Mouse (Mus musculus) embryo, embryonic 10 days (tissue): Measurements from ENCODE around the gene Nat8.
"Not testable (repeated sequence)": the region's sequence is repeated elsewhere in the genome, so short reads cannot be mapped to it uniquely, and the experiment has no call there.

Source experiments
- DNase-seq: peaks from one replicate; pipeline ENCODE4 v3.0.0-alpha.2; 2015; ENCODE audit warnings: low spot score

Gene Nat8

DNA sequence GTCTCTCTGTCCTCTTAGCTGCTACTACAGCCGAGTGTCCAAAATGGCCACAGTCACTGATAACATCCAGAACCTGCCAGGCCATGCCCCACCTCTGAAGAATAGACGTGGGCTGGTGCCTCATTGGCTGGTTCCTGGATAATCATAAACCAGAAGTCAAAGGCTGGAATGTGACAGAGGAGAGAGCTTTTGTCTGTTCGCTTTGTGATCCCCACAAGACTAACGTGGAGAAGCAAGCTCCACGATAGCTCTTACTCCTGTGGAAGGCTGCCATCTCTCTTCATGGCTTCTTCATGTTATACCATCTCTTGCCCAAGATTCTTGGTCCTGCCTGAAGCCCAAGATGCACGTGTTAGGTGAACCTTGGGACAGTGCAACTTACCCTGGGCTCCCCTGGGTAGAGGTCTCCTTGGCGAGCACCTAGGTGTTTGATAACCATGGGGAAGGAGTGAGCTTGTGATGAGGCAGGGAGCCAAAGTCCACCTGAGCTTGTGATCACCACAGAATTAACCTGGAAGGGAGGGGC lies at the start of gene Nat8:
Gene Nat8 (minus strand): TSS at position 287 of the 526 bp plus-strand sequence.
- no peak for DNase-seq

DNA sequence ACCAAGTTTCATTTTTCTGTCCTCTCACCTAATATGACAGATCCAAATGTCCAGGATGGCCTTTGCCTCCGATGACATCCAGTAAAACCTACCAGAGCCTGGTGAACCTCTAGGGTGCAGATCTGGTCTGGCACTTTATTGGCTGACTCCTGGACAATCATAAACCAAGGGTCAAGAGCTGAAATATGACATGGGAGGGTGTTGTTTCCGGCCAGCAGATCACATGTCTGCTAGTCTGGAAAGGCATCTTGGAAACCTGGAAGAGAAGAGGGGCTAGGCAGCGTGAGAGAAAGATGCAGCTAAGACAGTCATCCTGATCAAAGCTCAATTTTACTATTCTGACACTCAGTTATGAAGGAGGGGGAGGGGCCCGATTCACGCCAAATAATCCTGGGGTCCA lies 37.1 kb upstream of the Nat8 start, which contains the start of gene Nat8f2:
Gene Nat8f2 (minus strand): TSS at position 153 of the 400 bp plus-strand sequence.
- not testable (repeated sequence) for DNase-seq

DNA sequence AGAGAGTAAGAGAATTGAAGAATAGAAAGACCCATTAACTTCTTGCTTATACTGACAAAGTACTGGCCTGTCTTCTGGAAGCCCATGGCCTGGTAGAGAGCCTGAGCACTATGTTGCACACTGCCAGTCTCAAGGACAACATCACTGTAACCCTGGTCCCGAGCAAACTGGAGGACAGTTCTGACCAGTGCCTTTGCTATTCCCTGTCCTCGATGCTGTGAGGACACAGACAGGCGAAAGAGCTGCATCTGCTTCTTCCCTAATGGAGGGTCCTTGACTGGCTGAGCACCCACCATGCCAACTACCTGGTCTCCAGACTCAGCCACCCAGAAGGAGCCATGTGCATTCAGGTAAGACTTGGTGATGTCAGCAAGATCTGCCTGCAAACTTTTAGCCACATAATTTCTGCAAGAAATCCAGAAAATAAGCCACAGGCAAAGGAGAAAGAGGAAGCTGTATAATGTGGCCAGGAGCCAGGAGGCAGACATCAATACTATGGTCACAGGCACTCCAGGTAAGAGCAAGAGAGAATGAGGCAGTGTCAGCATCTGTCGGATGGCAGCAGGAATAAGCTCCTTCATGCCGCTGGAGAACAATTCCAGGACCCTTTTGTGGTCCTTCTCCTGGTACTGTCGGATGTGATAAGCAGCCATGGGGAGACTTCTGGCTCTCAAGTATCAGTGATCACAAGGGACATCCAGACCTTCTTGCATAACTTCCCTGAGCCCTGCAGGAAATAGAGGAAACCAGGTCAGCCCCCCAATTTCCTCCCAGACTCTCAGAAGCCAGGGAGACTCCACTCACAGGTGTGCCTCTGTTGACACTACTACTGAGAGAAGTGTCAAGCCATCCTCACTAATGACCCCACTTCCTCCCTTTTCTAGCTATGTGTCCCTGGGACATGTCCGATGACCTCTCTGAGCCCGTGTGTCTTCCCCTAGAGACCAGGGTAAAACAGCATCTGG lies 36.1 kb upstream of the Nat8 start:
- no peak for DNase-seq

DNA sequence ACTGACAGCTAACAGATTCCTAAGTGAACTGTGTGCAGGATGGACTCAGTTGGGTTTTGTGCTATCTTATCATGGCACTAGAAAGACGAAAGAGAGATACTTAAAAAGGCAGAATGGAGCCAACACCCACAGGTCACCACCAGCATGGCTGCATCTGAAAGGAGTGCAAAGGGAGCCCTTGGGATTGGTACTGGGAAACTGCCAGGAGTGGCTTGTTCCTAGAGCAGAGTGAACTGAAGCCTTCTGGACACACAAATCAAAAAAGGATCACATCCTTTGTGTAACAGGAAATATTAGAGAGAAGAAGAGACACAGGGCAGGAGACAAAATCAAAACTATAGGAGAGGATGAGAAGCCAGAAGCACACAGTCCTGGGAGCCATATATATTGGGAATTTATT lies 35.1 kb upstream of the Nat8 start:
- DNase-seq: not testable (repeated sequence)

DNA sequence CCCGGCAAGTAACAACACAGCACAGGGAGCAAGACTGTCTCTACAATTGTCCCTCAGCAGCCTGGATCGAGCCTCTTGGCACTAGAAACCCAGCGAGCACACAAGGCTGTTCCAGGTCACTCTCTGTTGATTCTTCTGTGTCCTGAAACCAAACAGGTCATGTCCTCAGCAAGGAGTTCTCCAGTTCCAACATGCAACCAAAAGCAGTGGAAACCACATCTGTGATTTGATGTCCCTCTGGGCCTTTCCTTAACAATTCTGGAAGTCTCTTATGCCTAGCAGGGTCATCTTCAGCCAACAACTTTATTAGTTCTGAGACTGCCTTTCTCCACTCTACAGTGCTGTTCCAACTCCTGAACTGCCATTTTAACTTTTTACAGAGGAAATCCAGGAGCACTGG lies 34.3 kb upstream of the Nat8 start:
- not testable (repeated sequence) for DNase-seq

DNA sequence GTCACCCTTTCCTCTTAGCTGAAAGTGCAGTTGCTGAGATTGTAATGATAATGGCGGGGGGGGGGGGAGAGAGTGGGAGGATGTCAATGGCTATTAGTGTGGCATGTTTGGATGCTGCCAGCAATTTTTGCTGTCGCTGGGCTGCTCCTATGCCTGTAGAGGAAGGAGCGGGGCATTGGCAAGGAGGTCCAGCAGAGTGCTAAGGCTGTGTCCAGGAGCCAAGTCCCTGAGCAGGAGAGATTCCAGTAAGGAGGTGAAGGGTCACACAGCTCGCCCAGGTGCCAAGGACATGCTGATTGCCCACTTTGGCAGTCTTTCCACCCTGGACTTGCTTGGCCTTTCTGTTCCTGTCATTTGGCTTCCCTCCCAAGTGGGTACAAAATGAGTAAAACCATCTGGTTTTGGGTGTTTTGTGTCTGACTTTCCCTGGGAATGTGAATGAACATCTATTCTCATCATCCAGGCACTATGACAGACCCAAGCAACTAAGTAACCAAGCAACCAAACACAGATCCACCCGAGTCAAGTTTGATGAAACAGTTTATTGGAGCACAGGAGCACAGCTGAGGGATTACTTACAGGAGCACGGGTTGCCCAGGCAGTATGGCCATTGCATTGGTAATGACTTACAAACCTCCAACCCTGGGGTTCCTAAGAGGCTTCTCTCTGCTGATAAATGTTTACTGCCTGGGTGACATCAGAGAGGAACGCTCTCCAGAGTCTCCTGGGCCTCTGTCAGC lies 33.2 kb upstream of the Nat8 start:
- not testable (repeated sequence) for DNase-seq

DNA sequence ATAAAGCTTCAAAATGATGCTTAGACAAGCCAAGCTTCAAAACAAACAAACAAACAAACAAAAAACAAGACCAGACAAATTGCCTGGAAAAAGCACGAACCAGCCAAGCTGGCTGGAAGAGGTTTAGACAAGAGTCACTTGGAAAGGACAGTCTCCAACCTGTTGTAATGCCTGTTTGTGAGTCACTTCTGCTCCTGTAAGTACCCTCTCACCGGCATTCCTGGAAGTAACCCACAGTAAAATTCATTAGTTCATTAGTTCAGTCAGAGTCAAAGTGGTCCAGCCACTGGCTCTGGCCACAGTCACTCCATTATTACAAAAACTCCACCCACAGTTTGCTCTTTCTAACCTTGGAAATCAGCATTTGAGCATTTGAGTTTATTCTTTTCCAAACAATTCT lies 32.0 kb upstream of the Nat8 start:
- no peak for DNase-seq

DNA sequence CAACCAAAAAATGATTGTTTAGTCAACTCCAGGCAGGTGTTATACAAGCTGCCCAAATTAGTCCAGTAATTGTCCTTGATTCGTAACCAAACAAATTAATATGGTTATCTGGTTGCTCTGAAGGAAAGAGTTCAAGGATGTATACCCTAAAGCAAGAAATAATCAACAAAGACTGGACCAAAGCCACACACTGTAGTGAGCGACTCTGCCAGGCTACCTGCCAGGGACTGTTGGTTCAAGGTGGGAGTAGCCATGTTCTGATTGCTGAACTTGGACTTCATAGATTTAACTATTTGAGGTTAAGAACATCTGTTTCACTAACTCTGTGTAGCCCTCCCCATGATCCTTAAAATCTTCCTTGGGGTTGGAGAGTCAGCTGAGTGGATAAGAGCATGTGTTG lies 31.3 kb upstream of the Nat8 start:
- no peak for DNase-seq

DNA sequence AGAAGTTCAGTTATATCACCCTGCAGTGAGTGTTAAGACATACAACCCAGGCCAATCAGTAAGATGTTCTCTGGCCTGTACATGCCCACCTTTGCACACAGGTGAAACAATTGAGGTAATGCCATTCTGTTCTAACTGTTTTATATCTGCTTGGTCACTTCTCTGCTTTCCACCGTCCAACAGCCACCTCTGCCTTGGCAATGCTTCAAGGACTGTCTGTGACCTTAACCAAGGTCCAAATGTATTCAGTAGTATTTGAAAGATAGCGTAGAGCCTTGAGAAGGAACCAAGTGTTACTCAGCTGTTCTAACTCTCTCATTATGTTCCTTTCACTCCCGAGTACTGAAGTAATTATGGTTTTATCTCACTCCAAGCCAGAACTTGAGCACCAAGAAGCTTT lies 30.7 kb upstream of the Nat8 start:
- DNase-seq: no peak

DNA sequence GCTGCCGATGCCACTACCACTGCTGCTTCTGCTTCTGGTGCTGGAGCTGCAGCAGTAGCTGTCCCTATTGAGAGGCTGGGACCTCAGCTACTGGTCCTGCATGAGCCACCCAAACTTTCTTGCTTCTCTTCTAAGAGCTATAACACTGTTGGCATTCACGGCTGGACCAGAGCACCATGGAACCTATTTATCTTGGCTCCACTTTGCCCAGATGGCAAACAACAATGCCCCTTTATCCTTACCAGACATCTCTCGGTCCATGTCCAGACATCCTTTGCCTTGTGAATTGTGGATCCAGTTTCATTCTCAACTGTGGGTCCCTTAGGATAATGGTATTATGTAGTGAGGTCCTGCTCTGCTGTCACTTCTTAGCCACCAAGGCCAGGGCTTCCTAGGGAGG lies 29.4 kb upstream of the Nat8 start:
- no peak for DNase-seq

DNA sequence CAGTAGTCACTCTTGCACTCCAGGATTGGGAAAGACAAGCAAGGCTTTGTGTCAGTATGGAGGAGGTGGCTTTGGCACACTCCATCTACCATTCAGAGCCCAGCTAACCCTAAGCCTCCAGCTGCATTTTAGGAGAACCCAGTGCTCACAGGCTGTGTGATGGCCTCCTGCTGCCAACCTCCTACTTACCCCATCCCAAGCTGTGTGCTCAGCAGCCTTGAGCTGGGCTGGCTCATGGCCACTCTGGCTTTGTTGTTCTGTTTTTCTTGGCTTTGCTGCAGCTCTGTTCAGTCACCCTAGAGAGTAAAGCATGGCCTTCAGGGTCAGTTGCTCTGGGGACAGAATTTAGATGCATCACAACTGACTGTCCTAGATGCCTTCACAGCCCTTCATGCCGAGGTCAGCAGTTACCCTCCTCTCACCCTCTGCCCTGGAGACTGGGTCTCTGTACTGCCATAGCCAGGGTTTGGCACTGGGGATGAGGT lies 24.4 kb upstream of the Nat8 start:
- DNase-seq: peak; percentile 2

DNA sequence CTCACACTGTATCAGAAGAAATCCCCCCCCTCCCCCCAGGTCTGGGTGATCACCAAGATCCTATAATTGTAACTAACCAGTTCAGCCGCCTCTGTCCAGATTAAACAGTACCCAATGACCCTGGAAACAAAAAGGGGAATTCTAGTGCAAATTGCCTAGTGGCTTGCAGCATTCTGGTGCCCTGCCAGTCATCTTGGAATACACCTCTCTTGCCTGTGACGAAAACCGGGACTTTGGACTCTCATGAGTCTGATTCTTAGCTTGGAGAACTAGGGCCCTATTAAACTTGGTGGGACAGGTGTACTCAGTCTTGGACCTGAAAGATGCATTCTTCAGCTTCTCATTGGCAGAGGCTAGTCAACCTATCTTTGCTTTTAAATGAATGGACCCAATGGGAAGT lies 21.6 kb upstream of the Nat8 start:
- no peak for DNase-seq

DNA sequence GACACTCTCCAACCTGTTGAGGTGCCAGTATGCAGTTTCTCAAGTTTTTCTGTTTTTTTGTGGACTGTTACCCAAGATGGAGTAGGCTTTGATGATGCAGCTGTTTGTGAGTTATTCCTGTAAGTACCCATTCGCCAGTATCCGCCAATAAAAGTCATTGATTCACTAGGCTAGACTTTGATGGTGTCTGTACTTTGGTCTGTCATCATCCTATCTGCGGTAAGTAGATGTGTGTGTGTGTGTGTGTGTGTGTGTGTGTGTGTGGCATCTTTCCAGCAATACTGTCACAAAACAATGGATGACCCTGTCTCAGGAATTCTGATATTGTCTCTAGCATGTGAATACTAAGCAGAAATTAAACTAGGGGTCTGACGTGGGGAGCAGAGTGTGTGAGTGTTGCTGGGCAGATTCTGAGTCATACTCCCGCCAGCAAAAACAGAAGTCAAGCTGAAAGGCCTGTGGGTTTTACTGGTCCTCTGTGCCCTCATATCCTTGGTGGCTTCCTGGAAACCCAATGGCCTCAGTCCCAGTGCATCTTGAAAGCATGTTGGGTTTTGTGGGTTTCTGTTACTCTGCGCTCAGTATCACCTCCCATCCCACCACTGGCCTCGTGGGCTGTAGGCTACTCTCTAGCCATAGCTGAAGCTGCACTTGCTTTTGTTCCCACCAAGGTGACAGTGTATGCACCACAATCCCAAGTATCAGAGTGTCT lies 19.3 kb upstream of the Nat8 start:
- no peak for DNase-seq

DNA sequence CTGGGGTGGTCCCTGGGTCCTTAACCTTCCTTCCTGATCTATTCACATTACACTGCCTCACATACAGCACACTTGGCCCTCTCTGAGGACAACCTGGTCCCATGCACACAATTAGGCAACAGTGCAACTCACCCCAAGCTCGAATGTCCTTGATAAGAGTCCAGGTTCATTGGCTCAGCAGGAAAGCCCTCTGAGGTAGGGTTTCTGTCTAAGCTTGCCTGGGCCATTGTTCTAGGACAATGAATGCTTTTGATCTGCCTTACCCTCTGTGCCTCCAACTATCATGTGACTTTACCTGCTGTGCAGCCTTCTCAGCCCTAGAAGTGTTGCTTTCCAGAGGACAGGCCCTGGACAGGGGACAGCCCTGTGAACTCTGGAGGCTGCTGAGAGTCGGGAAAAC lies 17.4 kb upstream of the Nat8 start:
- DNase-seq: no peak

DNA sequence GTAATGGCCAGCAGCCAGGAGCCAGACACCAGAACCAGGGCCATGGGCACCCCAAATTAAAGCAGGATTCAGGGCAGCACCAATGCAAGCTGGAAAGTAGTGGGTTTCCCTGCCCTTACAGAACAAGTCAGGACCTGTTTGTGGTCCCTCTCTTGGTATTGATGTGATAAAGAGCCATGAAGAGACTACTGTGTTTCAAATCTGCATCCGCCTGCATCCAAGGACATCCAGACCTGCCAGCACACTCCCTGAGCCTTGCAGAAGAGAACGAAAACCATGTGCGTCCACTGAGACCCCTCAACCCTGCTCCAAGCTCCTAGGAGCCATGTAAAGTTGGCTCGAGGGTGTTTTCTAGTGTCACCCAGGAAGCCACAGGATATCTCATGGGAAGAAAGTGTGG lies 16.3 kb upstream of the Nat8 start:
- DNase-seq: no peak

DNA sequence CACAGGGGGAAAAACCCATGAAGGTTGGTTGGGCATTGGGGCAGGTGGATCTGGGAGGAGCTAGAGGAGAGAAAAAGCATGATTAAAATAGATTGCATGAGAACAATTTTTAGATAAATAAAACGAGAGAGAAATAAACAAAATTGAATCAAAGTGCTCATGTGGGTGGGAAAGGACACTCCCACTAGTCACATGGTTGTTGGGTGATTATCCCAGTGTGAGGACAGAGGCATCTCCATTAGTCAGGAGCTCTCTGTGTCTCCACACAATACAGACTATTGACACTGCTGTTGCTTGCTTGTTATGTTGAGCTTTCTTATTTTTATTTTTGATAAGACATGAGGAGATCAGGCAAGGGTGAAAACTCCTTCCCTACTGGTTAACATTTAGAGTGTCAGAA lies 15.0 kb upstream of the Nat8 start:
- no peak for DNase-seq

DNA sequence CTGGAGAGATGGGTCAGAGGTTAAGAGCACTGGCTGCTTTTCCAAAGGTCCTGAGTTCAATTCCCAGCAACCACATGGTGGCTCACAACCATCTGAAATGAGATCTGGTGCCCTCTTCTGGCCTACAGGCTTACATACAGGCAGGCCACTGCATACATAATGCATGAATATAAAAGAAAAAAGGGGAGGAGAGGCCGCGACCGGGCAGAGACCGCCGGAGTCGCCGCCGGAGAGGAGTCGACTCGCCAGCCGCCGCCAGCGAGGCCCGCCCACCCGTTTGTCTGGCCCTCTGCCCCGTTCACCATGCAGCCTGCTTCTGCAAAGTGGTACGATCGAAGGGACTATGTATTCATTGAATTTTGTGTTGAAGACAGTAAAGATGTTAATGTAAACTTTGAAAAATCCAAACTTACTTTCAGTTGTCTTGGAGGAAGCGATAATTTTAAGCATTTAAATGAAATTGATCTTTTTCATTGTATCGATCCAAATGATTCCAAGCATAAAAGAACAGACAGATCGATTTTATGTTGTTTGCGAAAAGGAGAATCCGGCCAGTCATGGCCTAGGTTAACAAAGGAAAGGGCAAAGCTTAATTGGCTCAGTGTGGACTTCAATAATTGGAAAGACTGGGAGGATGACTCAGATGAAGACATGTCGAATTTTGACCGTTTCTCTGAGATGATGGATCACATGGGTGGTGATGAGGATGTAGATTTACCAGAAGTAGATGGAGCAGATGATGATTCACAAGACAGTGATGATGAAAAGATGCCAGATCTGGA lies 12.0 kb upstream of the Nat8 start:
- DNase-seq: not testable (repeated sequence)

DNA sequence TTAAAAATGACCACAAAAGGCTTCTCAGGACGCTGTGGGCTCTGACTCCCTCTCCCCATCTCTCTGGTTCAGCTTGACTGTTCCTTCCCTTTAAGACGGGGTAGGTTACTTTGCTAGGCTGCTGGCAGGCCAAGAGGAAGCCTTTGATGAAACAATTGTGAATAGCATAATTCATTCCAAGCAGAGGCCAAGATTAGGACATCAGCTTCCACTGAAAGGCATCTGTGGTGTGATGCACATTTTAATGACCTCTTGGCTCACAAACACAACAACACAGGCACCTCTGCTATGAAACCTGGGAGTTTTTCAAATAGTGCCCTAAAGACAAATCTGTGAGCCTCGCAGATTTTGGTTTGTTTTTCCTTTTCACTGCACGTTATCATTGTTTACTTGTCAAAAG lies 8.1 kb upstream of the Nat8 start:
- peak; percentile 9 for DNase-seq

DNA sequence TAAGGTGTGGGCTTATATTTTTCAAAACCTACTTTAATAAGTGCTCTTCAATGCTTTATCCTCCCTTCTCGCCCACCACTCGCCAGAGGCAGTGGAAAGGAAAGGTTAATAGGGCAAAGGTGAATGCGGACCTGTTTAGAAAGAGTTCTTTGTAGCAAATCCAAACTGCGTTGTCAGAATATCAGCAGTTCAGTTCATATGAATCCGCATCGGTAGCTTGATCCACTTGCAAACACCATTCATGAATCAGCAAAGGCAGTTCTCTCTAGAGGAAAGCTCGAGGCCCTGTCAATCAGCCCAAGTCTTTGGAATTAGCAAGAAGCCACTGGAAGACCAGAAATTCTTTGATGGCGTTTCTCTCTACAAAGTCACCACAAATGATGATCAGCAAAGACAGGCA lies 6.8 kb upstream of the Nat8 start:
- DNase-seq: peak; percentile 4

DNA sequence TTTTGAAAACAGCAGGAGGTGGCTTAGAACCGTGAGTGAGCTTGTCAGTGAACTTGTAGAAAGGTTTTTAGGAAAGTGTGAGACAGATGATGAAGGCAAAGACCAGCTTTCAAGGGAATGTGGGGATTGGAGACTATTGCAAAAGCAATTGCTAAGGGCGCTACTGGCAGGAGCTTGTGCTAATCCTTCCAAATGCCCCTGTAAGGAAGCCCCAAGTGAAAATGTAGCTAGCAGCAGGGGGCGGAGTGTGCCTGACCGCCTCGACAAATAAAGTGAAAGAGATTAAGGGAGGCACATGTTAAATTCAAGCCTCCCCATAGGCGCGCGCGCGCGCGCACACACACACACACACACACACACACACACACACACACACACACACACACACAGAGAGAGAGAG lies 5.4 kb upstream of the Nat8 start:
- DNase-seq: peak; percentile 71

DNA sequence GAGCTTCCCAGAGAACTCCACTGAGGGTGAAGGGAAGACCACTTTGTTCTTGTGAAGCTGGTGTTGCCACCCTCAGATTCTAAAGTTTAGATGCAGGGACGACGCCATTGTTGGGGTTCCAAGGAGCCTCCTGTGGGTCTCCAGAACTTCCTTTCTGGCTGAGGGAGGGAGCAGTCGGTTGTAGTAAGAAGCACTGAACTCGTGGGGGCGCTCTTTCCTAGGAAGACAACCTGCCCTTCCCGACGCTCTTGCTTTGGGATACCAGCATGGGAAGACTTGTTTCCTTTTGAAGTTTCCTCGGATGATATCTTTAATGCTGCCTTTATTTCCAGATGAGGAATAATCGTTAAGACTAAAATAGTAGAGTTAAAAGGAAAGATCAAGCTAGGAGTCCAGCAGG lies 4.9 kb upstream of the Nat8 start:
- DNase-seq: peak; percentile 32
